12 mouse cellular contexts compared by ENCODE assay signal in genomic region chr4:139993111-139993755, GRCm38 (mm10). TPM values are rescaled to one million over a fixed set of nuclear protein-coding genes. Genes with fewer than 3 reads are reported as not detected.
DNase-seq lines count a peak whose midpoint lies in the region; ATAC-seq and TF ChIP-seq lines count a peak whose summit lies in the region.
"Had no signal": no experiment of that assay in that cellular context is flagged by ENCODE, and none has a peak within 500 bp of the region (broad histone marks: within the 10 kb centered on the region; RNA-seq: fewer than 3 reads in every experiment).

No protein-coding gene starts in this region.

- H3K9ac ChIP-seq in kidney, embryonic 14.5 days (ENCODE audit: low read depth, low read length): no peak overlapping the region
- no peak overlapping the region for H3K9ac ChIP-seq in forebrain, embryonic 16.5 days (replicated peaks; ENCODE audit: low read depth, low read length)
- H3K9ac ChIP-seq: embryonic facial prominence, embryonic 15.5 days; lung, embryonic 15.5 days had no signal

- H3K4me3 ChIP-seq in kidney, embryonic 14.5 days (ENCODE audit: low read length): no peak overlapping the region
- H3K4me3 ChIP-seq in E14TG2a.4 (replicated peaks; ENCODE audit: low read length): peak overlapping the region; percentile 51
- H3K4me3 ChIP-seq in forebrain, embryonic 16.5 days (replicated peaks; ENCODE audit: low read length): no peak overlapping the region
- H3K4me3 ChIP-seq: embryonic facial prominence, embryonic 15.5 days; lung, embryonic 15.5 days had no signal

- no peaks in the 10 kb centered on the region for H3K36me3 ChIP-seq in kidney, embryonic 14.5 days (ENCODE audit: control insufficient read depth, insufficient read depth, low read length)
- no peaks in the 10 kb centered on the region for H3K36me3 ChIP-seq in E14TG2a.4 (ENCODE audit: insufficient read depth, low read length)
- H3K36me3 ChIP-seq in forebrain, embryonic 16.5 days (ENCODE audit: control insufficient read depth, insufficient read depth): no peaks in the 10 kb centered on the region
- H3K36me3 ChIP-seq: embryonic facial prominence, embryonic 15.5 days; lung, embryonic 15.5 days had no signal

- peak overlapping the region; percentile 8; the same call in 1 of the 2 replicates for H3K4me2 ChIP-seq in kidney, embryonic 14.5 days (replicated peaks; ENCODE audit: low read depth, low read length)
- H3K4me2 ChIP-seq in forebrain, embryonic 16.5 days (ENCODE audit: low read length): no peak overlapping the region
- H3K4me2 ChIP-seq: embryonic facial prominence, embryonic 15.5 days; lung, embryonic 15.5 days had no signal

- H3K27me3 ChIP-seq in kidney, embryonic 14.5 days (ENCODE audit: control insufficient read depth, insufficient read depth, low read length): no peaks in the 10 kb centered on the region
- H3K27me3 ChIP-seq in E14TG2a.4 (ENCODE audit: insufficient read depth, low read length): peaks cover 30% of the 10 kb centered on the region
- no peaks in the 10 kb centered on the region for H3K27me3 ChIP-seq in forebrain, embryonic 16.5 days (replicated peaks; ENCODE audit: control insufficient read depth, insufficient read depth, low read length)
- H3K27me3 ChIP-seq: embryonic facial prominence, embryonic 15.5 days; lung, embryonic 15.5 days had no signal

- DNase-seq in kidney, postnatal 25 days: no peak
- DNase-seq in embryo, embryonic 10.5 days (ENCODE audit: low spot score): peak; percentile 81
- no peak for DNase-seq in natural killer cell, adult 2 months (ENCODE audit: low spot score in 2 of 2)
- no peak for DNase-seq in thymus, postnatal 25 days
- DNase-seq in urinary bladder, postnatal 36 days (ENCODE audit: low spot score in 2 of 2): no peak
- DNase-seq: right cerebral cortex, postnatal 25 days had no signal

- TF ChIP-seq CTCF in E14TG2a.4 (conservative IDR thresholded peaks at IDR 0.05; ENCODE audit: low read length): no peak

- no peaks in the 10 kb centered on the region for H3K4me1 ChIP-seq in kidney, embryonic 14.5 days (ENCODE audit: control insufficient read depth, insufficient read depth, low read length)
- H3K4me1 ChIP-seq in E14TG2a.4 (replicated peaks; ENCODE audit: low read depth, low read length): peaks cover 32% of the 10 kb centered on the region
- H3K4me1 ChIP-seq in forebrain, embryonic 16.5 days (replicated peaks; ENCODE audit: control insufficient read depth, insufficient read depth, low read length): peaks cover 13% of the 10 kb centered on the region
- H3K4me1 ChIP-seq: embryonic facial prominence, embryonic 15.5 days; lung, embryonic 15.5 days had no signal

- H3K9me3 ChIP-seq in kidney, embryonic 14.5 days (ENCODE audit: control insufficient read depth, low read length): no peaks in the 10 kb centered on the region
- peaks cover 8% of the 10 kb centered on the region for H3K9me3 ChIP-seq in E14TG2a.4 (ENCODE audit: low read length)
- H3K9me3 ChIP-seq in forebrain, embryonic 16.5 days (ENCODE audit: control insufficient read depth, low read length): no peaks in the 10 kb centered on the region
- H3K9me3 ChIP-seq: embryonic facial prominence, embryonic 15.5 days; lung, embryonic 15.5 days had no signal

- H3K27ac ChIP-seq in kidney, embryonic 14.5 days (ENCODE audit: low read depth, low read length): no peak overlapping the region
- no peak overlapping the region for H3K27ac ChIP-seq in forebrain, embryonic 16.5 days (ENCODE audit: low read length)
- H3K27ac ChIP-seq: embryonic facial prominence, embryonic 15.5 days; kidney, postnatal 0 days; lung, embryonic 15.5 days had no signal

- 0 out of 2 replicates have a peak, but pooled peaks have one; percentile 14 for ATAC-seq in kidney, embryonic 14.5 days (ENCODE audit: low FRiP score, low TSS enrichment)
- ATAC-seq in forebrain, embryonic 16.5 days: 0 out of 2 replicates have a peak, but pooled peaks have one; percentile 40

- 15% methylated on average over 15 of the region's 16 CpGs for WGBS in kidney, embryonic 14.5 days
- 7% methylated on average over 13 of the region's 16 CpGs for WGBS in forebrain, embryonic 16.5 days

RNA-seq across cellular contexts. Expression of gene Klhdc7a, which starts 25.4 kb away (rescaled TPM):
- 2.0 and 4.1 TPM in 2 replicates for polyA plus RNA-seq in kidney, embryonic 14.5 days (2014; fragmentation: Nextera tagmentation; extraction: Ambion mirVana)
- polyA plus RNA-seq in forebrain, embryonic 16.5 days (2015; fragmentation: Nextera tagmentation; extraction: Ambion mirVana): 0.29 and 0.53 TPM in 2 replicates
